Mouse (Mus musculus): Measurements from ENCODE around the gene Dpp10. TPM values are rescaled to one million over a fixed set of nuclear protein-coding genes. Genes with fewer than 3 reads are reported as not detected.

The Dpp10 gene
- total and polyA plus RNA-seq, 2 experiments from 2014 or later, result 22.9 to 45.1 TPM

GRCm38 (mm10) chr1:123924905-123925304, 120.5 kb downstream of the Dpp10 start:
- H3K9me3 ChIP-seq (ENCODE audit: low read length), result no peaks in the 10 kb centered on the region
- peaks cover 3% of the 10 kb centered on the region; the same call in 1 of the 2 replicates for H3K4me1 ChIP-seq (ENCODE audit: insufficient read depth, low read length)
- 78% methylated on average over 1 of the region's 1 CpGs for WGBS
- no peak overlapping the region for H3K4me2 ChIP-seq (ENCODE audit: low read depth, low read length)
- no peaks in the 10 kb centered on the region for H3K36me3 ChIP-seq (ENCODE audit: insufficient read depth, low read length)
- ATAC-seq (no peak), DNase-seq (ENCODE audit: low spot score) (no peak)
- TF ChIP-seq CTCF (IDR thresholded peaks at IDR 0.05; ENCODE audit: low read depth), result no peak
- no peak overlapping the region for H3K9ac ChIP-seq (replicated peaks; ENCODE audit: low read length)
- H3K4me3 ChIP-seq (ENCODE audit: low read length), result no peak overlapping the region
- H3K27me3 ChIP-seq (ENCODE audit: insufficient read depth, low read length), result no peaks in the 10 kb centered on the region
- no peak overlapping the region for H3K27ac ChIP-seq

GRCm38 (mm10) chr1:123923907-123924306, 121.5 kb downstream of the Dpp10 start:
- DNase-seq (ENCODE audit: low spot score), result no peak
- Histone ChIP-seq H3K27me3 (ENCODE audit: insufficient read depth, low read length) (no peaks in the 10 kb centered on the region), H3K9ac (replicated peaks; ENCODE audit: low read length) (no peak overlapping the region), H3K36me3 (ENCODE audit: insufficient read depth, low read length) (no peaks in the 10 kb centered on the region), H3K4me3 (ENCODE audit: low read length) (no peak overlapping the region), H3K4me2 (ENCODE audit: low read depth, low read length) (no peak overlapping the region), H3K27ac (no peak overlapping the region), H3K9me3 (ENCODE audit: low read length) (no peaks in the 10 kb centered on the region), H3K4me1 (ENCODE audit: insufficient read depth, low read length) (peaks cover 3% of the 10 kb centered on the region; the same call in 1 of the 2 replicates)
- no peak for TF ChIP-seq CTCF (IDR thresholded peaks at IDR 0.05; ENCODE audit: low read depth)
- 88% methylated on average over 2 of the region's 2 CpGs for WGBS
- ATAC-seq, result no peak

DNA sequence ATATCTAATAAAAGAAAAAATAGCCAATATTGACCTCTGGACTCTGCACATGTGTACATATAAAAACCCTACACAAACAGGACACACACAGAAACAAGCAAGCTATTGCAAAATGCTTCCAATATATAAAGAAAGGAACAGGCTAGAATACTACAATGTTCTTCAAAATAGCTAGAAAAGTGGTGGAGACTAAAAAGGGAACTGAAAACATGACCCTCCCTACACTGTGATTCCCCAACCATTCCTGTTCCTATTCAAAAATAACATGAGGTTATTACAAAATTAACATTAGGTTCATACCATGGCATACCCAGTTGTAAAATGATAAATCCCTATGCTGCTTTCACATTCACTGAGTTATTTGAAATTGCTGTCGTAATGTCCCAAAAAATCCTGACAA, 125.8 kb downstream of the Dpp10 start:
- DNase-seq (ENCODE audit: low spot score) (no peak), ATAC-seq (no peak)
- Histone ChIP-seq H3K36me3 (ENCODE audit: insufficient read depth, low read length) (no peaks in the 10 kb centered on the region), H3K9ac (replicated peaks; ENCODE audit: low read length) (no peak overlapping the region), H3K4me1 (ENCODE audit: insufficient read depth, low read length) (no peaks in the 10 kb centered on the region), H3K27me3 (ENCODE audit: insufficient read depth, low read length) (no peaks in the 10 kb centered on the region), H3K4me2 (ENCODE audit: low read depth, low read length) (no peak overlapping the region), H3K4me3 (ENCODE audit: low read length) (no peak overlapping the region), H3K27ac (no peak overlapping the region), H3K9me3 (ENCODE audit: low read length) (no peaks in the 10 kb centered on the region)
- no peak for TF ChIP-seq CTCF (IDR thresholded peaks at IDR 0.05; ENCODE audit: low read depth)
- WGBS, result 87% methylated on average over 1 of the region's 1 CpGs

DNA sequence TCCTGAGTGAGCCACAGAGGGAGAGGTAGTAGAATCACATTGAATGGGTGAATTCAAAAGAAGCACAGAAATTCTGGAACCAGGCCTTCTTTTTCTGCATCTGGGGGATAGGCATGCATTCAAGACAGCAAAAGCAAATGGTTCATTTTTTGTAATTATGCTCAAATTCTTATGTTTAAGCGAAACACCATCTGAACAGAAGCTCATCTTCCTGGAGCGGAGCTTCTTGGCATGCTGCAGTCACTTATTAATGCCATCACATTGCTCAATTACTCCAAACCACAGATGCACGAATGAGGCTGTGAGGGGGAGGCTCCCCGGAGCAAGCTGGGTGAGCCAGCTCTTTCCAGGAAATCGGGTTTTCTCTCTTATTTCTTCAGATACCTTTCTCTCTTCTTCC, 142.7 kb downstream of the Dpp10 start:
- ATAC-seq (no peak), DNase-seq (ENCODE audit: low spot score) (no peak)
- Histone ChIP-seq H3K4me2 (ENCODE audit: low read depth, low read length) (no peak overlapping the region), H3K36me3 (ENCODE audit: insufficient read depth, low read length) (no peaks in the 10 kb centered on the region), H3K27me3 (ENCODE audit: insufficient read depth, low read length) (no peaks in the 10 kb centered on the region), H3K4me3 (ENCODE audit: low read length) (no peak overlapping the region), H3K9ac (replicated peaks; ENCODE audit: low read length) (no peak overlapping the region), H3K4me1 (ENCODE audit: insufficient read depth, low read length) (no peaks in the 10 kb centered on the region), H3K9me3 (ENCODE audit: low read length) (no peaks in the 10 kb centered on the region), H3K27ac (no peak overlapping the region)
- 65% methylated on average over 5 of the region's 5 CpGs for WGBS
- no peak for TF ChIP-seq CTCF (IDR thresholded peaks at IDR 0.05; ENCODE audit: low read depth)

DNA sequence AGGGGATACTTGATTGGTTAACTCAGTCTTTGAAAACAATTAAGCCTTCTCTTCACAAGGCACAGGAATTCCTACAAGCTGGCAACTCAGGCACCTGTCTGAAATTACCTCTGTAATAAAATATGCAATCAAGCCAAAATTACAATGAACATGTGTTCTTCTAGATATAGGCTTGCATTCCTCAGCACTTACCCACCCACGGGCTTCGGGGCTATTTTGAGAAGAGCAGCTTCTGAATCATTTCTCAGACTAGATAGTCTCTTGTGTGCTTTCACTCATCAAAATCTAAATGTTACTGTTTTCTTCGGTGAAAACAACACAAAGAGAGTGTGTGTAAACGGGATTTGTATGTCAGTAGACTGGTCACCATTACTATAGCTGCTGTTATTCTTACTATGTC, 144.1 kb downstream of the Dpp10 start:
- Histone ChIP-seq H3K4me1 (ENCODE audit: insufficient read depth, low read length) (no peaks in the 10 kb centered on the region), H3K27me3 (ENCODE audit: insufficient read depth, low read length) (no peaks in the 10 kb centered on the region), H3K9ac (replicated peaks; ENCODE audit: low read length) (no peak overlapping the region), H3K27ac (no peak overlapping the region), H3K36me3 (ENCODE audit: insufficient read depth, low read length) (no peaks in the 10 kb centered on the region), H3K4me2 (ENCODE audit: low read depth, low read length) (no peak overlapping the region), H3K4me3 (ENCODE audit: low read length) (no peak overlapping the region), H3K9me3 (ENCODE audit: low read length) (no peaks in the 10 kb centered on the region)
- TF ChIP-seq CTCF (IDR thresholded peaks at IDR 0.05; ENCODE audit: low read depth), result no peak
- WGBS, result 66% methylated on average over 4 of the region's 4 CpGs
- DNase-seq (ENCODE audit: low spot score) (no peak), ATAC-seq (no peak)

DNA sequence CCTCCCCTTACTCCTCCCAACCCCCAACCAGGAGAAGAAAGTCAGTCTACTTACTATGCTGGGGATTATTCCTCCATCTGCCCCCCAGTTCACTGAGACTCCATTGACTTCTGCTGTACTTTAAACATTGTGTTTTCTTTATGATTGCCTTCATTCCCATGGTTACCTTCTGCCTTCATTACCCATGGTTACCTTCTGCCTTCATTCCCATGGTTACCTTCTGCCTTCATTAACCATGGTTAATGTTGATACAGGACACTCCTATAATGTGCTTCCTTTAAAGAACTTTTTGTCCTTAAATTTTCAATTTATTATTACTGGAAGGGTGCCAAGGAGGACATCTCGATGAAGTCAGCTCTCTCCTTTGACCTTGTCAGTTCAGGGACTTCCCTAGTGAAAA, 158.1 kb downstream of the Dpp10 start:
- Histone ChIP-seq H3K4me1 (ENCODE audit: insufficient read depth, low read length) (no peaks in the 10 kb centered on the region), H3K9me3 (ENCODE audit: low read length) (no peaks in the 10 kb centered on the region), H3K4me3 (ENCODE audit: low read length) (no peak overlapping the region), H3K27me3 (ENCODE audit: insufficient read depth, low read length) (no peaks in the 10 kb centered on the region), H3K4me2 (ENCODE audit: low read depth, low read length) (no peak overlapping the region), H3K36me3 (ENCODE audit: insufficient read depth, low read length) (no peaks in the 10 kb centered on the region), H3K27ac (no peak overlapping the region), H3K9ac (replicated peaks; ENCODE audit: low read length) (no peak overlapping the region)
- no peak for DNase-seq (ENCODE audit: low spot score)
- no peak for TF ChIP-seq CTCF (IDR thresholded peaks at IDR 0.05; ENCODE audit: low read depth)
- ATAC-seq, result no peak
- 31% methylated on average over 1 of the region's 1 CpGs for WGBS

DNA sequence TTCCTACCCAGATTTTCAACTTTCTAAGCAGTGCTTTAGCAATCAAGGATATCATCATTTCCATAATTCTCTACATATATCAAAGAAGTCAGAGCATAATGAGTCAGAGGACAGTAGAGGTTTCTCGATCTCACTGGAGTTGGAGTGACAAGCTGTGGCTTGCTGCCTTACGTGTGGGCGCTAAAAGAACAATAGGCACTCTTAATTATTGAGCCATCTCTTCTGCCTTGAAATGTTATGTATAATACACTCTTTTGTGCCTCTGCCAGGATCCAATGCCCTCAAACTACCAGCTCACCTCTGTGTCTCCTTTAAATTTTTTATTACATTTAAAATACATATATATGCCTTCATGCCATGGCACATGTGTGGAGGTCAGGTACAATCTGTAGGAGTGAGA, 198.5 kb downstream of the Dpp10 start:
- no peak overlapping the region for H3K27ac ChIP-seq
- H3K4me3 ChIP-seq (ENCODE audit: low read length), result no peak overlapping the region
- no peaks in the 10 kb centered on the region for H3K9me3 ChIP-seq (ENCODE audit: low read length)
- no peak for DNase-seq (ENCODE audit: low spot score)
- H3K4me2 ChIP-seq (ENCODE audit: low read depth, low read length), result no peak overlapping the region
- H3K27me3 ChIP-seq (ENCODE audit: insufficient read depth, low read length), result no peaks in the 10 kb centered on the region
- WGBS, result 80% methylated on average over 3 of the region's 3 CpGs
- H3K4me1 ChIP-seq (ENCODE audit: insufficient read depth, low read length), result no peaks in the 10 kb centered on the region
- no peak overlapping the region for H3K9ac ChIP-seq (replicated peaks; ENCODE audit: low read length)
- no peaks in the 10 kb centered on the region for H3K36me3 ChIP-seq (ENCODE audit: insufficient read depth, low read length)
- TF ChIP-seq CTCF (IDR thresholded peaks at IDR 0.05; ENCODE audit: low read depth), result no peak
- no peak for ATAC-seq
